Mouse (Mus musculus): Measurements from ENCODE around the gene Hadh. TPM values are rescaled to one million over a fixed set of nuclear protein-coding genes. Genes with fewer than 3 reads are reported as not detected.

The Hadh gene
- total RNA-seq, 2 experiments from 2014 or later: 2.7 to 9.6 TPM

DNA sequence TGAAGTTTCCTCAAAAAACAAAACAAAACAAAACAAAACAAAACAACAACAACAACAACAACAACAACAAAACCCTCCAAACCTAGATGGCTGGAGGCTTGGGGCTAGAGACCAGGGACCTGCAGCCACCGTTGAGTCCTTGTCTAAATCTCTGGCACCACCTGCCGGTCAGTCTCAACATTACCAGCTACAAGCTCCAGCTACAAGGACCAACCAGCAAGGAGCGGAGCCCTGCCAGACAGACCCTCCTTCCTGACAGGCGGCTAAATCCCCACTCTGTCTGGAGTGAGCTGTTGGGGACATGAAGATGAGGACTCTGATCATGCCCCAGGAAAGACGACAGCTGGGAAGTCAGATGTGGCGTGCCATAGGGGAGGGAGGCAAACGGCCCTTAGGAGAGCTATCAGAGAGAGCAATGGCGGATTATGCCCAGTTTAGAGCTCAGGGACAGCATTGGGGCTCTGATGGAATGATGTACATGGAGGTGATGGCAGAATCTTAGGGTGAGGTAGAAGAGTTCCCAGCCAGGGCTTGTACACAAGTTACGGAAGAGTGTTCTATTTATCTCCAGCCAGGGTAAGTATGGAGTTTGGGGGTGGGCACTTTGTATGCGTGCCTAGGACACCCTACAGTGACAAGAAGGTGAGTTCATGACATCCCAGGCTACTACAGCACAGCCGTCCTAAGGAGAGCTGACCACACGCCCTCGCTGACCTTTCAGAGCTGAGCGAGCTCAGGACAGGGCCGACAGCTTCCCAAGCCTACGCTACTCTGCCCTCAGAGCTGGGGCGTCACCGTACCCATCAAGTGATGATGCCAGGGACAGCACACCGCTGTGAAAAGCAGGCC, 33.9 kb downstream of the Hadh start:
- 0 out of 2 replicates have a peak, but pooled peaks have one; percentile 30 for ATAC-seq (replicated peaks; ENCODE audit: low FRiP score, poor library complexity, severe bottlenecking)

DNA sequence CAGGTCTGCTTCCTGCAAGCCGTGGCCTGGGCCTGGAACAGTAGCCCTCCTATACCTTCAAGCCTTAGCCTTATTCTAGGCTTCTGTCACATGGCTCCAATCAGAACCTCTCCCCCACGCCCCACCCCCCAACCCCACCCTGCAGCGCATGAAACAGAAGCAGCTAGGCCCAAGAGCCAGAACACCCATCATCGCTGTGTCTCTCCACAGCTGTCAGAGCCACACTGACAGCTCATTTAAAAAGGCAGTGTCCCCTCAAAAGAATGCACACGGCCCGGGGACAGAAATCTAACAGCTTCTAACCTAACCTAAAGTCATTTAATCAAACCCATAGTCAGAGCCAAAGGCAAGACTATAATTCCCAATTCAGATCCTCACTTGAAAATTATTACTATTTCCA, 34.8 kb downstream of the Hadh start:
- ATAC-seq (replicated peaks; ENCODE audit: low FRiP score, poor library complexity, severe bottlenecking): no peak

DNA sequence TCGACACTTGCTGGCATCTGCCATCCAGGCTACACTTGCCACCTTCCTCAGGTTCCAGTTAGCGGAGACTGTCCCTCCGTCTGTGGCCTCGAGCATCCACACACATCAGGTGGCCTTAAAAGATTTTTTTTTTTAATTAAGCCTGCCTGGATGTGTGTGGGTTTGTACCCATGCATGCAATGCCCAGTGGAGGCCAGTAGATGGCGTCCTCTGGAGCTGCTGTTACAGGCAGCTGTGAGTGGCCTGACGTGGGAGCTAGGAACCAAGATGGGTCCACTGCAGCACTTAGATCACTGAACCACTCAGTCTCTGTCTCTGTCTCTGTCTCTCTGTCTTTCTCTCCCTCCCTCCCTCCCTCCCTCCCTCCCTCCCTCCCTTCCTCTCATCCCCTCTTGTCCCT, 43.8 kb downstream of the Hadh start:
- no peak for ATAC-seq (replicated peaks; ENCODE audit: low FRiP score, poor library complexity, severe bottlenecking)

DNA sequence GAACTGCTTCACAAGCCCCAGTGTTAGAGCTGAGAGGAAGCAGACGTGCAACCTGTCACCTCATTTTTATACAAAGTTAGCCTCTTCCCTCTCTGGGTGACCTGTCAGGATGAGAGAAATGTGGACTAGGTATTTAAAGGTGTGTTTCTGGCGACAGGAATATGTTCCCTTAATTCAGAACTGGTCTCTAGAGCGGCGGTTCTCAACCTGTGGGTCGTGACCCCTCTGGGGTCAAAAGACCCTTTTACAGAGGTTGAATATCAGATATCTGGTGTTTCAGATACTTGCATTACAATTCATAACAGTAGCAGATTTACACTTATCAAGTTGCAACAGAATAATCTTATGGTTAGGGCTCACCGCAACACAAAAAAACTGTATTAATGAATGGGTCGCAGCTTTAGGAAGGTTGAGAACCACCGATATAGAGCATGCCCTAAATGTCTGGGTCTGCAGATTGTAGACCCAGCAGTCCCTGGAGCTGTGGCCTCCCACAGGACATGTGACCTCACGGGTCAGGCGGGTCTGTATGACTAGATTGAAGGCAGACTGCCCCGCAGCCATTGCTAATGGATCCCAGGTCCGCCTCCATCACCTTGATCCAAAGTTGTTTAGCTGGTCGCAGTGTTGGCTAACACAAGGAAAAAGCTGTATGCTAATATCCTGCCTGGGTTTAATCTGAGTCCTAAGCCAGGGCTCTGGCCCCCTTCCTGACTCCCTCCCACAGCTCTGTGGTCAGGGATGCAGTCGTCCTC, 53.1 kb downstream of the Hadh start:
- ATAC-seq (replicated peaks; ENCODE audit: low FRiP score, poor library complexity, severe bottlenecking): no peak

DNA sequence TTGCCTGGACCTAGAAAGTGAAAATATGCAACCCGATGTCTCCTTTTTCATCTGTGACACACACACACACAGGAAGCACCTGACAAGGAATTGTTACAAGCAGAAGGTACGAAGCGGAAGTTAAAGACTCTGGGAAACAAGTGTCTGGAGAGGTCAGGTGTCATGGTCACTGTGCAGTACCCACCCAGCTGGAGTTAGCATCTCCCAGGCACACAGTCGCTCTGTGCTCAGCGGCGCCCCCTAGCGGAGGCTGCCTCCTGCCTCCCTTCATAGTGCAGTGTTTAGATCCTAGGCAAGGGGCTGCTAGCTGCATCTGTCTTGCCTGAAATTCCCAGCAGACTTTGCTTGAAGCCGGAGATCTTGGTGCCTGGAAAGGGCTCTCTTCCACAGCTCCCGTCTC, 57.1 kb downstream of the Hadh start:
- no peak for ATAC-seq (replicated peaks; ENCODE audit: low FRiP score, poor library complexity, severe bottlenecking)

DNA sequence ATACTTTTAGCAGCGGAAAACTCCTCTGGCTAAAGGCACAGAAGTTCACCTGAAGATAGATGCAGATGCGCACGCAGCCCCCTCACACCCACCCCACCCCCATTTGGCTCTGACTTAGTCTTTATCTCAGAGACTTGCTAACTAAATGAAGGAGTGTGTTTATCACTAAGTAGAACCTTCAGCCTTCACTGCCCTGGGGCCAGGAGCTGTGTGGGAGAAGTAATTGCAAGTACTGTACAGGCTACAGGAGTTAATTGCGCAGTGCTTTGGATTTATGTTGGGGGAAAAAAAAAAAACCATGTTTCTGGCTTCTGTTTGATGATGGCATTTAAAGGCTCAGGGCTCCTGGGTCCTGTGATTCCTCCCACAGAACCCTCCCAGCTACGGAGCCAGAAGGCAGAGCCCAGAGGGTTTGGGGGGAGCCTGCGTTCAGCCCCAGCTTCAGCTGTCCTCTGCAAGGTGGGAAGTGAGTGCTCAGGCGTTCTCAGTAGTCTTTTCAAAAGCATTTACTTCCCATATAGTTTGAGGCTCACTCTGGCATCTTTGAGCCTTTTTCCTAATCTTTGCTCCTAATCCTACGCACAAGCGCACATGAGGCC, 57.7 kb downstream of the Hadh start:
- no peak for ATAC-seq (replicated peaks; ENCODE audit: low FRiP score, poor library complexity, severe bottlenecking)

DNA sequence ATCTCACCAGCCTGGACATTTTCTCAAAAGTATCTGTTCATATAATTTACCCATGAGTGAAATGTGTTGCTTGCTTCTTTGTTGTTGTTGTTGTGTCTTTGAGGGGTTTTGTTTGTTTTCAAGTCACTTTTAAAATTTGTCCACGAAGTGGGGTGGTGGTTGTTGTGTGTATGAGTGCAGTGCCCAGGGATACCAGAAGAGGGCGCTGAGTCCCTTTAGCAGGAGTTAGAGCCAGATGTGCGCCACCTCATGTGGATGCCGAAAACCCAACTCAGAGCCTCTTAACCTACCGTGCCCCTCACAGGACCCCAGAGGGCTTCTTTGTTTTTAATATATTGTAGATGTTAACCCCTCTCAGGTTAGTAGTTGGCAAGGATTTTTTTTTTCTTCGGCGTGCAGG, 59.7 kb downstream of the Hadh start:
- ATAC-seq (replicated peaks; ENCODE audit: low FRiP score, poor library complexity, severe bottlenecking): no peak

DNA sequence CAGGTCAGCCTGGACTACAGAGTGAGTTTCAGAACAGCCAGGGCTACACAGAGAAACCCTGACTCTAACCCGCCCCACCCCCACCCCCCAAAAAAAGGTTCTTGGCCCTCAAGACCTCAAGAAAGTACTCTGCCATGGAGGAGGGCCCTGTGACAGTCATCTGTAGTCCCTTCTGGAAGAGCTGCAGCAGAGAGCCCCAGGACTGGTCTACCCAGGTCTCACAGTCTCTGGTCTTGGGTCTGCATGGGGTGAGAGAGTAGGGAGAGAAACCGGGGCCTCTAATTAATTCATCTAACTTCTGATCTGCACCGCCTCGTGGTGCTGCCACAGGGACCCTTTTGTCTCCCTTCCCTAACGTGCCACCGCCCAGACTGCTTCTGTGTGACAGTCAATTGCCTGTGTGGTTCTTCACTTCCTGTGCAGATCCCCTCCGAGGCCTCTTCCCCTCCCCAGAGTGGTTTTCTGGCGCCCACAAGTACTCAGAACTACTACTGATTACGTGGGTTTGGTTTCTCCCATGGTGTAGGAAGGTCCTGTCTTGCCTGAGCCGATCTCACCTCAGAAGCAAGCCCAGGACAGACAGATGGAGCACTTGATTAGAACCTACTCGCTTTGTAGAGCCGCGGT, 63.5 kb downstream of the Hadh start:
- no peak for ATAC-seq (replicated peaks; ENCODE audit: low FRiP score, poor library complexity, severe bottlenecking)

DNA sequence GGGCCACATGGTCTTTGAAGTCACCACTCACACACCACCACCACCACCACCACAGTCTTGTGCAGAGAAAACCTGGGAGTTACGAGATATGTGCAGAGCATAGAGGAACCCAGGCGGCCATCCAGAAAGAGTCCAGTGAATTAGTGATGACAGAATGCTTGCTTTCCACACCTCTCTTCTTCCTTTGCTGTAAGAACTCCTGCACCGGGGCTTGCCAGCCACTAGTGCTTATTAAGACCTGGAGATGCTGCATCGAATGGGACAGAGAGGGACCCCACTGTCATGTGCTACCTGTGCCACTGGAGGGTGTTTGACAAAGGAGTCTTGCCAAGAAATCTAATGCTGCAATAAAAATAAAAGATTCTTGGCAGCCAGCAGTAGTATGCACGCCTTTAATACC, 64.1 kb downstream of the Hadh start:
- ATAC-seq (replicated peaks; ENCODE audit: low FRiP score, poor library complexity, severe bottlenecking): no peak

DNA sequence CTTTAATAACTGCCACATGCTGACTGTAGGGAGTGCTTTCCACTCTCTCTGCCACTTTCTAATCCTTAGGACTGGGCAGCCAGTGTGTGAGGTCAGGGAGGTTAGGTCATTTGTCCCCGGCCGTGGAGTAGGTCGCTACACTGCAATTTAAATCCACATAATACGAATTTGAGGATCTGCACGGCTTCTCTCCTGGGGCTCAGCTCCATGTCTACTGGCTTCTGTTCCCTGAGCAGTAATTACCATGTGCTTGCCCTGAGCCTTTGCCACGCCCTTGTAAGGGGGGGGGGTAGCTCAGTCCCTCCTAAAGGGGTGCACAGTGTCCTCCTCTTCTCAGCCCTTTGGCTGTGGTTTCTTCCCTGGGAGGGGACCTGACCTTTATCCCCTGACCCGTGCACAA, 69.6 kb downstream of the Hadh start:
- ATAC-seq (replicated peaks; ENCODE audit: low FRiP score, poor library complexity, severe bottlenecking): no peak

DNA sequence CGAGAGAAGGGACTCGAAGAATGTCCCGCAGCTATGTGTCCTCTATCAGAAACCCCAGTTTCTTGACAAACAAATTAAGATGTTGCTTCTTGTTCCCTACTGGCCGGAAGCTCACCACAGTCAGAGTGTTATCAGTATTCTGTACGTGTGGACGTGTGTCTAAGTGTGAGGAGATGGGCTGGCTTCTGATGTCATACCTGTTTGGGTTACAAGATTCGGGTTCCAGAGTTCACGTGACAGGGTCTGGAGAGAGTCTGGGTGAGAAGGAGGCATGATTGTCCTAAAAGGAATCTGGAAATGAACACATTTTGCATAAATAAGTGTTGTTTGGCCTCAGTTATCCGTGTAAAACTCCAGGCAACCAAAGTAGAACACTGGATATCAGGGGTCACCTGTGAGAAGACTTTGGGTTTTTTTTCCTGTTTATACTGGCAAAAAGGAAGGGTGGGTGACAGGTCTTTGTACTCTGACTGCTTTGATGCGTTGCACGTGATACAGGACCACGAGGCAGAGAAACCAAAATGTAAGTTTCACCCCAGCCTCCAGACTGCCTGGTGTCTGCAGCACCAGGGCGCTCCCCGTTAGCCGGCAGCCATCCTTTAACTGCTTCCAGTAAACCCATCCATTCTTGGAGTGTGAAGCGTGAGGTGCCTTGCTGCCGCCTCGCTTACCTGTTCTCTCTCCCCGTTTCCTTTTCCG, 72.2 kb downstream of the Hadh start:
- no peak for ATAC-seq (replicated peaks; ENCODE audit: low FRiP score, poor library complexity, severe bottlenecking)

DNA sequence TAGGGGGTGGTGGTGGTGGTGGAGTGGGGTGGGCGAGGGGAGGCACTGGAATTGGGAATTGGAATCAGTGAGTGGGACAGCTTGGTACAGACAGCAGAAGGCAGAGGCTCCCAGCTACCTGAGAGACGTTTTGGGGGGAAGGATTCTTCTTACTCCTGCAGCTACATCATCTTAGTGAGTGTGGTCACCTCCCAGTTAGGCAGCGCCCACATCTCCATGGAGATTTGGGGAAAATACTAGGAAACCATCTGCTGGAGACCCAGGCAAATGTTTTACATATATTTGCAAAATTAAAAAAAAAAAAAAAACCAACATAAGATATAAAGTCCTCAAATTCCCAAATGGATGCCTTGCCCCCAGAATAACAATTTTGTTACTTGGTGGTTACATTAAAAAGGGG, 72.9 kb downstream of the Hadh start:
- no peak for ATAC-seq (replicated peaks; ENCODE audit: low FRiP score, poor library complexity, severe bottlenecking)

DNA sequence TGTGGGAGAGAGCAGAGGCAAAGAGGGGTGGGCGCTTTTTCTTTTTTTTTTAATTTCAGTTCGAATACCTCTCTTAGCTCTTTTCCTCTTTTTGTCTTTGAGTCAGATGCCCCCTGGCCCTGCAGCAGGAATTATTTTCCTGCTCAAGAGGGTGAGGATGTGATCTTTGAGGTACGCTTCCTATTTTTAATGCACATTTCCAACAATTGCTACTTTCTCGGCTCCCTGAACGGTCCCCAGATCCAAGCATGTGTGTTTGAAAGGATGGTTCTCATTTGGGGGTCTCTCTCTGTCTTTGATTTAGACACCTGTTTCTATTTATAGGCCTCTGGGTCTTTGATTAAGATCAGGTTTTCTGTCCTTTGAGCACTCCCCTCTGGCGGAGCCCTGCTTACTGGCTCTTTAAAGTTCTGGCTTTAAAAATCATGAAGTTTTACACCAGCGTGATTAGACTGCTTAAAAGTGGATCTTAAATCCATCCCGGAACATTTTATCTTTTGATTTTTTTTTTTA, 75.3 kb downstream of the Hadh start:
- ATAC-seq (replicated peaks; ENCODE audit: low FRiP score, poor library complexity, severe bottlenecking): no peak

DNA sequence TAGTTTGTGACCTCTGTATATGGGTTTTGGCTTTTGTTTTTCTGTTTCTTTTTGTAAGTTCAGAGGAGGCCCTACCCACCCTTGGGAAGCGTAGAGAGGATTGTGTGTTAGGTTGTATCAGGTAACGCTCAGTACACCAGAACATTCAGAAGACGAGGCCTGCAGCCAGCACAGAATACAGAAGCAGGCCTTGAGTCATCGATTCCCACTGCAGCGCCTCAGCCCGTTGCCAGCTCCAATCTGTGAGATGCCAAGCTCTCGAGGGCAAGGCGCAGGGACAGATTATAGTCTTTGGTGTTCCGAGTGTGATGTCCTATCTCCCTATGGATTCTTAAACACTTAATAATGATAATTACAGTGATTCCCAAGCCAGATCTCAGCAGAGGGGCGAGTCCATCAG, 75.9 kb downstream of the Hadh start:
- ATAC-seq (replicated peaks; ENCODE audit: low FRiP score, poor library complexity, severe bottlenecking): no peak

DNA sequence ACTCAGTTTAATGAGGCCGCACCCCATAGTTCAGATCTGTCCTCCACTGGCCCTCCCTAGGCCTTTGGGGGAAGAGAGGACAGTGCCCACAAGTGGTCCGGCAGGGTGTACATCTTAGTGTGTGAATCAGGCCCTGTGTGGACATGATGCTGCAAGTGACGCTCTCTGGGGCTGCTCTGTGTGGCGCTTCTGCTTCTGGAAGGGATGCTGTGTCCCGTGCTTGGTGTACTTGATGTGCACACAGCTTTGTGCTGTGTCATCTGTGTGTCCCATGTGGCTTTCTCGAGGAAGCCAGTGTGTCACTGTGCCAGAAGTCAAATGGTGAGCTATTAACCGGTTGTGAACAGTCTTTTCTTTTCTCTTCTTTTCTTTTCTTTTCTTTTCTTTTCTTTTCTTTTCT, 80.4 kb downstream of the Hadh start:
- no peak for ATAC-seq (replicated peaks; ENCODE audit: low FRiP score, poor library complexity, severe bottlenecking)

DNA sequence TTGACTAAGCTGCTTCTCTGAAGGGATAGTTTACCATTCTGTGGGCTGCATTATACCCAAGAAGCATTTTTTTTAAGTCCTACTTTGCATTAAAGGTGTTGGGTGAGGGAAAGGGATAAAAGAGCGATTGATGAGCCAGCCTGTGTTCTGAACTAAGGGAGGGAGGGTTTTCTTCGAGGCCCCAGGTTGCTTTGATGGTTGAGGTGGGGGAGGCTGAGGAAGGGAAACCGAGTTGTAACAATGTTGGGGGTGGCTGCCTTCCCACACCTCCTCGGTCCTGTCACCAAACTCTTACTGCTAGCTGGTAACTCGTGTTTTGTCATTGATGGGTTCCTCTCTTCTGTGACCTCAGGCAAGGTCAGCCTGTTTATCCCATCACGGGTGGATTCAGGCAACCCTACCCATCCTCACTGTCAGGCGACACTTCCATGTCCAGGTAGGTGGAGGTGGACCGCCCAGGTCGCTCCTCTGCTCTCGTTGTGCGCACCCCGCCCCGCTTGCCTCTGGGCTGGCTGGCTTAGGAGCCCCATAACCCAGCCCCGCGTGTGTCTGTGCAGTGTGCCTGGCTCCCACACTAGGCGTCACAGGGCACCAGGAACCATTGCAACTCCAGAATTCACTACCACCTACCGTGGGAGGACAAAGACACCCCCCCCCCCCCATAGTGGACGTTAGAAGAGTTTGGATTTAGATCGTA, 81.1 kb downstream of the Hadh start:
- ATAC-seq (replicated peaks; ENCODE audit: low FRiP score, poor library complexity, severe bottlenecking): no peak

DNA sequence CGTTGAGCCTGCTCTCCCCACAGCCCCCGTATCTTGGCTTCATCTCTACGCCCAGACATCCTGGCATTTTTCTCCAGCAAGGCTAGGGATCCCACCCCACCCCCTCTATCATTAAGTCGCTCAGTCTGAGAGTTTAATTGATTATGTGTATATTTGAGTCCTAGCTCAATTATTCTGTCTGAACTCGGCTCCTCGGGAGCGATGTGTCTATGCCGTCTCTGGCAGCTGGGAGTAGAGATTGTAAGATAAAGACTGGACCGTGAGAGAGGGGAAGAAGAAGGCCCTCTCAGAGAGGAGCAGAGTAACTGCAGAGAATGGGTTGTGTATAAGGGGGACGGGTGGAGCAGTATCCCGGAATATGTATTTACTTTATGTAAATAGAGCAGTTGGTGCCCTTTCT, 81.7 kb downstream of the Hadh start:
- no peak for ATAC-seq (replicated peaks; ENCODE audit: low FRiP score, poor library complexity, severe bottlenecking)

DNA sequence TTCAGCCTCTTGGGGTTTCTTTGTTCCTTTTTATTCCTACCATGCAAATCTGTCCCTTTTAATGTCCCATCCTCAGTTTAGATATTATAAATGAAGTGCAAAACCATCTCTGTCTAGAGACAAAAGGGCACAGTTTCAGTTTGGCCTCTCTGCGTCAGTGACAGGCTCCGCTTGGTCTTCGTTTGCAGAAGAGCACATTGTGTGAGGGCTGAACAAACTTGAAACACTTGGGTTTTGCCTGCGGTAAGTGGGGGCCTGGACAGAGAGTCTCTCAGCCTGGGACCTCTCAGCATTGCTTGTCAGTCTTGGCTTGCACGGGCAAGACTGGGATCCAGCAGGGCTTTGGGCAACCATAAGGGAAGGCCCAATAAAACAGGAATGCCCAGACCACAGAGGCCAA, 85.7 kb downstream of the Hadh start:
- no peak for ATAC-seq (replicated peaks; ENCODE audit: low FRiP score, poor library complexity, severe bottlenecking)

Data from erythroid progenitor cell, adult 5-6 weeks (primary cell).